Mouse (Mus musculus) embryo, embryonic 9.5 days (tissue): ENCODE results near the gene Eid3.

Experiments
- DNase-seq: peaks from one replicate; pipeline ENCODE4 v3.0.0-alpha.2; 2017; ENCODE audit errors: extremely low spot score

Eid3 gene

DNA sequence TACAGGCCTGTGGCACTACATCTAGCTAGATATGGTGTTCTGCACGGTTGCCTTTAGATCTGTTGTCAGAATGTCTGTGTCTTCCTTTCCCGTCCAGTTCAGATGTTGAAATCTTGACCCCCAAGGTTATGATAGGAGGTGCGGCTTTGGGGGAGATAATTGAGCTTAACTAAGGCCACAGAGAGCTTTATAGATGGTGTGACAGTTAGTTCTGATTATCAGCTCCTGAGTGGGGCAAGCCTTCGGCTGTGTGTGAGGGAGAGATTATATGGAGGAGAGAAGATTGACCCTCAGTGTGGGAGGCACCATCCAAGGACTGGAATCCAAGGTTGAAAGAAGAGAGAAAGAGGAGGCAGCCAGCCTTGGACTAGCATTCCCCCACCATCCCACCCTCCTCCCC lies 46.8 kb downstream of the Eid3 start:
- no peak for DNase-seq

GRCm38 (mm10) chr10:82913772-82914171 lies 47.3 kb downstream of the Eid3 start:
- no peak for DNase-seq
